Mouse (Mus musculus) MEL (cell line): ENCODE results near the gene Tmigd1. TPM values are rescaled to one million over a fixed set of nuclear protein-coding genes. Genes with fewer than 3 reads are reported as not detected.

ENCODE experiments used
- DNase-seq: peaks from one replicate; pipeline ENCODE4 v3.0.0; 2011; ENCODE audit warnings: low read depth, low spot score
- H3K27ac ChIP-seq: 2 replicates; pipeline ENCODE4 v1.5.1; 2012; ENCODE audit warnings: low read depth, mild to moderate bottlenecking, control low read depth, low read length, moderate library complexity; ENCODE audit not compliant: control insufficient read depth
- H3K27me3 ChIP-seq, 2 experiments: fragments of 150-350 bp in 1 of 2; sonication (generic) in 1 of 2; 2 replicates each; pipeline ENCODE4 v1.6.1; 2012; ENCODE audit warnings: low read length in 2 of 2, mild to moderate bottlenecking in 2 of 2, improper control_type of control experiment in 1 of 2, moderate library complexity in 1 of 2; ENCODE audit not compliant: insufficient read depth in 2 of 2, control insufficient read depth in 1 of 2
- H3K36me3 ChIP-seq, 2 experiments: 2 replicates each; pipeline ENCODE4 v1.6.1; 2012 to 2014; ENCODE audit warnings: low read length in 2 of 2, improper control_type of control experiment in 1 of 2, inconsistent platforms in 1 of 2, mild to moderate bottlenecking in 1 of 2; ENCODE audit not compliant: insufficient read depth in 2 of 2, control insufficient read depth in 1 of 2
- H3K4me1 ChIP-seq, 2 experiments: fragments of 150-350 bp in 1 of 2; sonication (generic) in 1 of 2; 2 replicates each; pipeline ENCODE4 v1.6.1; 2012; ENCODE audit warnings: low read length in 2 of 2, improper control_type of control experiment in 1 of 2, mild to moderate bottlenecking in 1 of 2; ENCODE audit not compliant: insufficient read depth in 2 of 2, control insufficient read depth in 1 of 2
- H3K4me3 ChIP-seq, 2 experiments: fragments of 150-350 bp in 1 of 2; sonication (generic) in 1 of 2; 2 replicates each; pipeline ENCODE4 v1.5.1; 2012; ENCODE audit warnings: low read depth in 2 of 2, low read length in 2 of 2, mild to moderate bottlenecking in 2 of 2, moderate library complexity in 2 of 2, control low read depth in 1 of 2, improper control_type of control experiment in 1 of 2; ENCODE audit not compliant: control insufficient read depth in 1 of 2, insufficient read depth in 1 of 2
- H3K79me2 ChIP-seq: 2 replicates; pipeline ENCODE4 v1.6.1; 2012; ENCODE audit warnings: mild to moderate bottlenecking, low read length, moderate library complexity; ENCODE audit not compliant: control insufficient read depth, poor library complexity, insufficient read depth
- H3K9ac ChIP-seq: 2 replicates; pipeline ENCODE4 v1.6.1; 2012; ENCODE audit warnings: low read depth, mild to moderate bottlenecking, control low read depth, low read length, moderate library complexity; ENCODE audit not compliant: control insufficient read depth, poor library complexity, severe bottlenecking
- H3K9me3 ChIP-seq: fragments of 150-350 bp; sonication (generic); replicated peaks from 2 replicates; pipeline ENCODE4 v1.6.1; 2012; ENCODE audit warnings: mild to moderate bottlenecking, low read length, improper control_type of control experiment, moderate library complexity; ENCODE audit not compliant: insufficient read depth
- BHLHE40 ChIP-seq: IDR thresholded peaks from 2 replicates; pipeline ENCODE4 v1.6.1; 2012; ENCODE audit warnings: low read depth, mild to moderate bottlenecking, inconsistent platforms, low read length, improper control_type of control experiment, borderline replicate concordance
- CHD1 ChIP-seq: IDR thresholded peaks from 2 replicates; pipeline ENCODE4 v1.6.1; 2012; ENCODE audit warnings: low read depth, mild to moderate bottlenecking, inconsistent platforms, low read length, improper control_type of control experiment
- CHD2 ChIP-seq: IDR thresholded peaks from 2 replicates; pipeline ENCODE4 v1.6.1; 2011; ENCODE audit warnings: low read length, improper control_type of control experiment
- CTCF ChIP-seq, 3 experiments: IDR thresholded peaks in 2 of 3; conservative IDR thresholded peaks in 1 of 3; 2 replicates each; pipeline ENCODE4 v1.5.1; 2011 to 2012; ENCODE audit warnings: low read length in 3 of 3, low read depth in 2 of 3, mild to moderate bottlenecking in 2 of 3, improper control_type of control experiment in 1 of 3, inconsistent platforms in 1 of 3, mixed read lengths in 1 of 3, moderate library complexity in 1 of 3; ENCODE audit not compliant: control insufficient read depth in 1 of 3, insufficient read depth in 1 of 3, poor library complexity in 1 of 3, severe bottlenecking in 1 of 3
- E2F4 ChIP-seq: IDR thresholded peaks from 2 replicates; pipeline ENCODE4 v1.6.1; 2011; ENCODE audit warnings: low read depth, low read length, improper control_type of control experiment, borderline replicate concordance
- ELF1 ChIP-seq: IDR thresholded peaks from 2 replicates; pipeline ENCODE4 v1.6.1; 2014; ENCODE audit warnings: low read depth, mild to moderate bottlenecking, inconsistent platforms, low read length, improper control_type of control experiment, moderate library complexity
- ETS1 ChIP-seq: IDR thresholded peaks from 2 replicates; pipeline ENCODE4 v1.6.1; 2012; ENCODE audit warnings: low read depth, mild to moderate bottlenecking, inconsistent platforms, low read length, improper control_type of control experiment, moderate library complexity
- GABPA ChIP-seq: IDR thresholded peaks from 2 replicates; pipeline ENCODE4 v1.6.1; 2012; ENCODE audit warnings: low read depth, mild to moderate bottlenecking, inconsistent platforms, low read length, improper control_type of control experiment, moderate library complexity
- GATA1 ChIP-seq: IDR thresholded peaks from 2 replicates; pipeline ENCODE4 v1.6.1; 2011; ENCODE audit warnings: low read depth, low read length, improper control_type of control experiment
- HCFC1 ChIP-seq: IDR thresholded peaks from 2 replicates; pipeline ENCODE4 v1.6.1; 2012; ENCODE audit warnings: low read depth, mild to moderate bottlenecking, inconsistent platforms, low read length, improper control_type of control experiment, moderate library complexity
- JUND ChIP-seq: IDR thresholded peaks from 2 replicates; pipeline ENCODE4 v1.6.1; 2011; ENCODE audit warnings: low read depth, mild to moderate bottlenecking, improper control_type of control experiment, low read length
- KAT2A ChIP-seq: conservative IDR thresholded peaks from 2 replicates; pipeline ENCODE4 v1.6.1; 2012; ENCODE audit warnings: low read depth, low read length, improper control_type of control experiment, inconsistent platforms
- MAFK ChIP-seq: IDR thresholded peaks from 2 replicates; pipeline ENCODE4 v1.6.1; 2011; ENCODE audit warnings: low read depth, mild to moderate bottlenecking, low read length, improper control_type of control experiment, borderline replicate concordance
- MEF2A ChIP-seq: IDR thresholded peaks from 2 replicates; pipeline ENCODE4 v1.6.1; 2014; ENCODE audit warnings: low read depth, mild to moderate bottlenecking, inconsistent platforms, low read length, improper control_type of control experiment; ENCODE audit not compliant: poor library complexity, insufficient replicate concordance, severe bottlenecking; ENCODE audit errors: extremely low read depth
- MXI1 ChIP-seq: IDR thresholded peaks from 2 replicates; pipeline ENCODE4 v1.6.1; 2011; ENCODE audit warnings: mild to moderate bottlenecking, low read depth, low read length, improper control_type of control experiment
- MYB ChIP-seq: IDR thresholded peaks from 2 replicates; pipeline ENCODE4 v1.6.1; 2011; ENCODE audit warnings: mild to moderate bottlenecking, low read depth, low read length, improper control_type of control experiment
- MYC ChIP-seq: IDR thresholded peaks from 2 replicates; pipeline ENCODE4 v1.6.1; 2011; ENCODE audit warnings: low read depth, mild to moderate bottlenecking, low read length, improper control_type of control experiment, moderate library complexity
- NELFE ChIP-seq: IDR thresholded peaks from 2 replicates; pipeline ENCODE4 v1.6.1; 2011; ENCODE audit warnings: low read depth, low read length, improper control_type of control experiment
- NRF1 ChIP-seq: IDR thresholded peaks from 2 replicates; pipeline ENCODE4 v1.6.1; 2014; ENCODE audit warnings: low read depth, mild to moderate bottlenecking, inconsistent platforms, low read length, improper control_type of control experiment, moderate library complexity; ENCODE audit not compliant: poor library complexity, insufficient read depth, severe bottlenecking
- POLR2A ChIP-seq, 2 experiments: IDR thresholded peaks; 2 replicates each; pipeline ENCODE4 v1.6.1; 2011 to 2012; ENCODE audit warnings: low read length in 2 of 2, mild to moderate bottlenecking in 2 of 2, control low read depth in 1 of 2, improper control_type of control experiment in 1 of 2, low read depth in 1 of 2, moderate library complexity in 1 of 2; ENCODE audit not compliant: control insufficient read depth in 1 of 2, insufficient read depth in 1 of 2, poor library complexity in 1 of 2
- POLR2AphosphoS2 ChIP-seq: IDR thresholded peaks from 2 replicates; pipeline ENCODE4 v1.6.1; 2011; ENCODE audit warnings: low read length, improper control_type of control experiment
- POLR2AphosphoS5 ChIP-seq: IDR thresholded peaks from 2 replicates; pipeline ENCODE4 v1.6.1; 2012; ENCODE audit warnings: low read depth, borderline replicate concordance, mild to moderate bottlenecking, inconsistent platforms, low read length, moderate library complexity, mixed read lengths
- RAD21 ChIP-seq: IDR thresholded peaks from 2 replicates; pipeline ENCODE4 v1.6.1; 2011; ENCODE audit warnings: mild to moderate bottlenecking, low read depth, low read length, improper control_type of control experiment
- SIN3A ChIP-seq: IDR thresholded peaks from 2 replicates; pipeline ENCODE4 v1.6.1; 2012; ENCODE audit warnings: low read length, improper control_type of control experiment, inconsistent platforms
- SMC3 ChIP-seq: IDR thresholded peaks from 2 replicates; pipeline ENCODE4 v1.6.1; 2011; ENCODE audit warnings: low read depth, low read length, improper control_type of control experiment
- TAL1 ChIP-seq: IDR thresholded peaks from 2 replicates; pipeline ENCODE4 v1.6.1; 2012; ENCODE audit warnings: mild to moderate bottlenecking, inconsistent platforms, low read length, moderate library complexity, mixed read lengths
- TBP ChIP-seq: IDR thresholded peaks from 2 replicates; pipeline ENCODE4 v1.8.0; 2011; ENCODE audit warnings: low read depth, low read length, improper control_type of control experiment
- TCF12 ChIP-seq: IDR thresholded peaks from 2 replicates; pipeline ENCODE4 v1.6.1; 2014; ENCODE audit warnings: low read depth, mild to moderate bottlenecking, inconsistent platforms, low read length, improper control_type of control experiment, moderate library complexity
- UBTF ChIP-seq: IDR thresholded peaks from 2 replicates; pipeline ENCODE4 v1.6.1; 2012; ENCODE audit warnings: low read depth, mild to moderate bottlenecking, inconsistent platforms, low read length, improper control_type of control experiment, moderate library complexity, borderline replicate concordance; ENCODE audit not compliant: insufficient read depth
- USF1 ChIP-seq: IDR thresholded peaks from 2 replicates; pipeline ENCODE4 v1.6.1; 2014; ENCODE audit warnings: low read depth, mild to moderate bottlenecking, inconsistent platforms, low read length, improper control_type of control experiment, moderate library complexity
- USF2 ChIP-seq, 2 experiments: IDR thresholded peaks; 2 replicates each; pipeline ENCODE4 v1.6.1; 2011 to 2012; ENCODE audit warnings: improper control_type of control experiment in 2 of 2, low read length in 2 of 2, borderline replicate concordance in 1 of 2, inconsistent platforms in 1 of 2, low read depth in 1 of 2, mild to moderate bottlenecking in 1 of 2; ENCODE audit not compliant: insufficient read depth in 1 of 2
- ZC3H11A ChIP-seq: IDR thresholded peaks from 2 replicates; pipeline ENCODE4 v1.6.1; 2012; ENCODE audit warnings: low read depth, mild to moderate bottlenecking, inconsistent platforms, low read length, improper control_type of control experiment
- ZKSCAN1 ChIP-seq: IDR thresholded peaks from 2 replicates; pipeline ENCODE4 v1.6.1; 2012; ENCODE audit warnings: low read depth, mild to moderate bottlenecking, inconsistent platforms, low read length, improper control_type of control experiment, moderate library complexity
- ZMIZ1 ChIP-seq: IDR thresholded peaks from 2 replicates; pipeline ENCODE4 v1.6.1; 2012; ENCODE audit warnings: low read depth, mild to moderate bottlenecking, inconsistent platforms, low read length, improper control_type of control experiment, moderate library complexity
- ZNF384 ChIP-seq: IDR thresholded peaks from 2 replicates; pipeline ENCODE4 v1.6.1; 2012; ENCODE audit warnings: low read depth, mild to moderate bottlenecking, inconsistent platforms, low read length, improper control_type of control experiment
- polyA plus RNA-seq, 2 experiments: library from polyadenylated mRNA; stranded (reverse) in 1 of 2; unstranded in 1 of 2; fragments of >175 nt in 1 of 2; fragments of >200 nt in 1 of 2; gene quantifications; 2 replicates each; pipeline versions ENCODE4 v1.2.1 to v1.2.4; 2012; ENCODE audit warnings: low replicate concordance in 2 of 2, low read depth in 1 of 2; ENCODE audit not compliant: insufficient read length in 2 of 2, insufficient read depth in 1 of 2, missing spikeins in 1 of 2
- total RNA-seq: library from RNA; depleted of rRNA; stranded (reverse); fragments of 300-350 nt; gene quantifications from 2 replicates; pipeline ENCODE4 v1.2.3, GENCODE M21; 2012

The Tmigd1 gene
- total and polyA plus RNA-seq, 3 experiments: not detected

DNA sequence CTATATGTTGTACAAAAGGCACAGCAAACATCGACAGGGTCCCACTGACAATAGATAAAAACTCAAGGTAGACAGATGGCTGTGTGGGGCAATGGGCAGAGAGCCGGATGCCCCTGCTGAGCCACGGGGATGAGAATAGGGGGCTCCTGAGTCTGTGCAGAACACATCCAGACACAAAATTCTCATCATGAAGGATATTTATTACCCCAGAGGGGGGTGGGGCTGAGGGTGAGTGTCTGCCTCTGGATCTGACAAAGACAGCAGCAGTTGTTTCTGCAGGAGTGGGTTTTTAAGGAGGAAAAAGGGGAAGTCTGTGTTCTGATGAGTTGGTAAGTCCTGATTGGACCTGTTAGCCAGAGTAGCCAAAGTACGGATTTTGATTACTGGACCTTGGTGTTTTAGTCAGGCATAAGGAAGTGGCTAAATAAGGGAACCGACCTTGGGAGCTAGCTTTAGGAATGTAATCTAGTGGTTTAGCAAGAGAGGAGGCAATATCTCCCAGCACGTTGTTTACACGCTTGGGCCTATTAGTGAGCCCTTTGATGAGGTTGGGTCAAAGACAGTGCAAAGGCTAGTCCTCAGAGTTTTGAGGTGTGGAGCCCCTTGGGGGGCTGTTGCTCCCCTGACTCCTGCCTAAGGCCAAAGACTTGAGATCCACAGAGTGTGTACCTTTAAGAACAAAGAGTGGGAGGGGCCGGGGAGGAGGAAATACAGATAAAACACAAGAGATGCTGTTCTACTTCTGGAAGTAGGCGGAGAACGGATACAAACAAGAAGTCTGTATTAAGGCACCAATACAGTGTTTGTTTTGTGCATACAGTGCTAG is 12.4 kb upstream of the Tmigd1 start:
- no peak overlapping the region for H3K27ac ChIP-seq
- H3K4me3 ChIP-seq: peak overlapping the region; percentile 19 to 40
- no peaks in the 10 kb centered on the region for H3K79me2 ChIP-seq
- H3K9me3 ChIP-seq: no peaks in the 10 kb centered on the region
- H3K4me1 ChIP-seq: peaks cover 5 to 10% of the 10 kb centered on the region in 2 experiments; a peak in 3 of 4 replicates
- DNase-seq: peak; percentile 85
- peak overlapping the region; percentile 52 for H3K9ac ChIP-seq
- peaks cover 0 to 6% of the 10 kb centered on the region in 2 experiments; a peak in 2 of 4 replicates for H3K36me3 ChIP-seq
- 0 out of 4 replicates have a peak, but pooled peaks cover 0 to 1% of the 10 kb centered on the region in 2 experiments for H3K27me3 ChIP-seq
- TF ChIP-seq KAT2A: no peak
- TF ChIP-seq CHD2: no peak
- no peak for TF ChIP-seq ZKSCAN1
- TF ChIP-seq SIN3A: peak; percentile 98
- no peak for TF ChIP-seq ZNF384
- TF ChIP-seq MXI1: no peak
- TF ChIP-seq TCF12: 0 out of 2 replicates have a peak, but pooled peaks have one; percentile 7
- no peak for TF ChIP-seq SMC3
- TF ChIP-seq TBP: peak; percentile 80
- no peak for TF ChIP-seq MYB
- 0 out of 4 replicates have a peak, but pooled peaks of 1 of the 2 experiments have one; percentile 33 for TF ChIP-seq POLR2A (IDR thresholded peaks at IDR 0.05; ENCODE audit: control insufficient read depth in 1 of 2, insufficient read depth in 1 of 2, low read depth in 1 of 2, low read length in 2 of 2, poor library complexity in 1 of 2)
- TF ChIP-seq HCFC1: peak; percentile 64
- TF ChIP-seq POLR2AphosphoS5: no peak
- peak; percentile 46; the same call in 1 of the 2 replicates for TF ChIP-seq ELF1
- TF ChIP-seq NRF1: no peak
- no peak for TF ChIP-seq RAD21
- TF ChIP-seq MYC: no peak
- TF ChIP-seq GATA1: peak; percentile 77
- no peak for TF ChIP-seq MAFK
- no peak for TF ChIP-seq TAL1
- no peak for TF ChIP-seq MEF2A
- TF ChIP-seq JUND: no peak
- 0 out of 2 replicates have a peak, but pooled peaks have one; percentile 28 for TF ChIP-seq NELFE
- TF ChIP-seq ZMIZ1: no peak
- no peak for TF ChIP-seq USF2 (IDR thresholded peaks at IDR 0.05; ENCODE audit: borderline replicate concordance in 1 of 2, insufficient read depth in 1 of 2, low read depth in 1 of 2, low read length in 2 of 2)
- TF ChIP-seq CHD1: no peak
- TF ChIP-seq GABPA: no peak
- TF ChIP-seq ZC3H11A: no peak
- TF ChIP-seq POLR2AphosphoS2: no peak
- no peak for TF ChIP-seq BHLHE40
- no peak for TF ChIP-seq E2F4
- no peak for TF ChIP-seq ETS1
- no peak for TF ChIP-seq CTCF (IDR thresholded peaks at IDR 0.05 in 2 of 3, conservative IDR thresholded peaks at IDR 0.05 in 1 of 3; ENCODE audit: control insufficient read depth in 1 of 3, insufficient read depth in 1 of 3, low read depth in 2 of 3, low read length in 3 of 3, poor library complexity in 1 of 3, severe bottlenecking in 1 of 3)
- TF ChIP-seq USF1: no peak
- no peak for TF ChIP-seq UBTF
